Mouse (Mus musculus) MEL (cell line): Measurements from ENCODE around the gene Kcnk2. TPM values are rescaled to one million over a fixed set of nuclear protein-coding genes. Genes with fewer than 3 reads are reported as not detected.

Experiments
- DNase-seq: peaks from one replicate; pipeline ENCODE4 v3.0.0; 2011; ENCODE audit warnings: low read depth, low spot score
- H3K27ac ChIP-seq: 2 replicates; pipeline ENCODE4 v1.5.1; 2012; ENCODE audit warnings: low read depth, mild to moderate bottlenecking, control low read depth, low read length, moderate library complexity; ENCODE audit not compliant: control insufficient read depth
- H3K27me3 ChIP-seq, 2 experiments: fragments of 150-350 bp in 1 of 2; sonication (generic) in 1 of 2; 2 replicates each; pipeline ENCODE4 v1.6.1; 2012; ENCODE audit warnings: low read length in 2 of 2, mild to moderate bottlenecking in 2 of 2, improper control_type of control experiment in 1 of 2, moderate library complexity in 1 of 2; ENCODE audit not compliant: insufficient read depth in 2 of 2, control insufficient read depth in 1 of 2
- H3K36me3 ChIP-seq, 2 experiments: 2 replicates each; pipeline ENCODE4 v1.6.1; 2012 to 2014; ENCODE audit warnings: low read length in 2 of 2, improper control_type of control experiment in 1 of 2, inconsistent platforms in 1 of 2, mild to moderate bottlenecking in 1 of 2; ENCODE audit not compliant: insufficient read depth in 2 of 2, control insufficient read depth in 1 of 2
- H3K4me1 ChIP-seq, 2 experiments: fragments of 150-350 bp in 1 of 2; sonication (generic) in 1 of 2; 2 replicates each; pipeline ENCODE4 v1.6.1; 2012; ENCODE audit warnings: low read length in 2 of 2, improper control_type of control experiment in 1 of 2, mild to moderate bottlenecking in 1 of 2; ENCODE audit not compliant: insufficient read depth in 2 of 2, control insufficient read depth in 1 of 2
- H3K4me3 ChIP-seq, 2 experiments: fragments of 150-350 bp in 1 of 2; sonication (generic) in 1 of 2; 2 replicates each; pipeline ENCODE4 v1.5.1; 2012; ENCODE audit warnings: low read depth in 2 of 2, low read length in 2 of 2, mild to moderate bottlenecking in 2 of 2, moderate library complexity in 2 of 2, control low read depth in 1 of 2, improper control_type of control experiment in 1 of 2; ENCODE audit not compliant: control insufficient read depth in 1 of 2, insufficient read depth in 1 of 2
- H3K79me2 ChIP-seq: 2 replicates; pipeline ENCODE4 v1.6.1; 2012; ENCODE audit warnings: mild to moderate bottlenecking, low read length, moderate library complexity; ENCODE audit not compliant: control insufficient read depth, poor library complexity, insufficient read depth
- H3K9ac ChIP-seq: 2 replicates; pipeline ENCODE4 v1.6.1; 2012; ENCODE audit warnings: low read depth, mild to moderate bottlenecking, control low read depth, low read length, moderate library complexity; ENCODE audit not compliant: control insufficient read depth, poor library complexity, severe bottlenecking
- H3K9me3 ChIP-seq: fragments of 150-350 bp; sonication (generic); replicated peaks from 2 replicates; pipeline ENCODE4 v1.6.1; 2012; ENCODE audit warnings: mild to moderate bottlenecking, low read length, improper control_type of control experiment, moderate library complexity; ENCODE audit not compliant: insufficient read depth
- CHD2 ChIP-seq: IDR thresholded peaks from 2 replicates; pipeline ENCODE4 v1.6.1; 2011; ENCODE audit warnings: low read length, improper control_type of control experiment
- CTCF ChIP-seq, 3 experiments: IDR thresholded peaks in 2 of 3; conservative IDR thresholded peaks in 1 of 3; 2 replicates each; pipeline ENCODE4 v1.5.1; 2011 to 2012; ENCODE audit warnings: low read length in 3 of 3, low read depth in 2 of 3, mild to moderate bottlenecking in 2 of 3, improper control_type of control experiment in 1 of 3, inconsistent platforms in 1 of 3, mixed read lengths in 1 of 3, moderate library complexity in 1 of 3; ENCODE audit not compliant: control insufficient read depth in 1 of 3, insufficient read depth in 1 of 3, poor library complexity in 1 of 3, severe bottlenecking in 1 of 3
- E2F4 ChIP-seq: IDR thresholded peaks from 2 replicates; pipeline ENCODE4 v1.6.1; 2011; ENCODE audit warnings: low read depth, low read length, improper control_type of control experiment, borderline replicate concordance
- ELF1 ChIP-seq: IDR thresholded peaks from 2 replicates; pipeline ENCODE4 v1.6.1; 2014; ENCODE audit warnings: low read depth, mild to moderate bottlenecking, inconsistent platforms, low read length, improper control_type of control experiment, moderate library complexity
- ETS1 ChIP-seq: IDR thresholded peaks from 2 replicates; pipeline ENCODE4 v1.6.1; 2012; ENCODE audit warnings: low read depth, mild to moderate bottlenecking, inconsistent platforms, low read length, improper control_type of control experiment, moderate library complexity
- GABPA ChIP-seq: IDR thresholded peaks from 2 replicates; pipeline ENCODE4 v1.6.1; 2012; ENCODE audit warnings: low read depth, mild to moderate bottlenecking, inconsistent platforms, low read length, improper control_type of control experiment, moderate library complexity
- HCFC1 ChIP-seq: IDR thresholded peaks from 2 replicates; pipeline ENCODE4 v1.6.1; 2012; ENCODE audit warnings: low read depth, mild to moderate bottlenecking, inconsistent platforms, low read length, improper control_type of control experiment, moderate library complexity
- KAT2A ChIP-seq: conservative IDR thresholded peaks from 2 replicates; pipeline ENCODE4 v1.6.1; 2012; ENCODE audit warnings: low read depth, low read length, improper control_type of control experiment, inconsistent platforms
- MAX ChIP-seq: IDR thresholded peaks from 2 replicates; pipeline ENCODE4 v1.6.1; 2011; ENCODE audit warnings: low read length, improper control_type of control experiment
- MEF2A ChIP-seq: IDR thresholded peaks from 2 replicates; pipeline ENCODE4 v1.6.1; 2014; ENCODE audit warnings: low read depth, mild to moderate bottlenecking, inconsistent platforms, low read length, improper control_type of control experiment; ENCODE audit not compliant: poor library complexity, insufficient replicate concordance, severe bottlenecking; ENCODE audit errors: extremely low read depth
- MXI1 ChIP-seq: IDR thresholded peaks from 2 replicates; pipeline ENCODE4 v1.6.1; 2011; ENCODE audit warnings: mild to moderate bottlenecking, low read depth, low read length, improper control_type of control experiment
- MYB ChIP-seq: IDR thresholded peaks from 2 replicates; pipeline ENCODE4 v1.6.1; 2011; ENCODE audit warnings: mild to moderate bottlenecking, low read depth, low read length, improper control_type of control experiment
- MYC ChIP-seq: IDR thresholded peaks from 2 replicates; pipeline ENCODE4 v1.6.1; 2011; ENCODE audit warnings: low read depth, mild to moderate bottlenecking, low read length, improper control_type of control experiment, moderate library complexity
- NELFE ChIP-seq: IDR thresholded peaks from 2 replicates; pipeline ENCODE4 v1.6.1; 2011; ENCODE audit warnings: low read depth, low read length, improper control_type of control experiment
- POLR2AphosphoS2 ChIP-seq: IDR thresholded peaks from 2 replicates; pipeline ENCODE4 v1.6.1; 2011; ENCODE audit warnings: low read length, improper control_type of control experiment
- RCOR1 ChIP-seq: IDR thresholded peaks from 2 replicates; pipeline ENCODE4 v1.6.1; 2012; ENCODE audit warnings: low read depth, mild to moderate bottlenecking, inconsistent platforms, low read length, improper control_type of control experiment
- SIN3A ChIP-seq: IDR thresholded peaks from 2 replicates; pipeline ENCODE4 v1.6.1; 2012; ENCODE audit warnings: low read length, improper control_type of control experiment, inconsistent platforms
- TBP ChIP-seq: IDR thresholded peaks from 2 replicates; pipeline ENCODE4 v1.8.0; 2011; ENCODE audit warnings: low read depth, low read length, improper control_type of control experiment
- TCF12 ChIP-seq: IDR thresholded peaks from 2 replicates; pipeline ENCODE4 v1.6.1; 2014; ENCODE audit warnings: low read depth, mild to moderate bottlenecking, inconsistent platforms, low read length, improper control_type of control experiment, moderate library complexity
- USF1 ChIP-seq: IDR thresholded peaks from 2 replicates; pipeline ENCODE4 v1.6.1; 2014; ENCODE audit warnings: low read depth, mild to moderate bottlenecking, inconsistent platforms, low read length, improper control_type of control experiment, moderate library complexity
- ZMIZ1 ChIP-seq: IDR thresholded peaks from 2 replicates; pipeline ENCODE4 v1.6.1; 2012; ENCODE audit warnings: low read depth, mild to moderate bottlenecking, inconsistent platforms, low read length, improper control_type of control experiment, moderate library complexity
- polyA plus RNA-seq, 2 experiments: library from polyadenylated mRNA; stranded (reverse) in 1 of 2; unstranded in 1 of 2; fragments of >175 nt in 1 of 2; fragments of >200 nt in 1 of 2; gene quantifications; 2 replicates each; pipeline versions ENCODE4 v1.2.1 to v1.2.4; 2012; ENCODE audit warnings: low replicate concordance in 2 of 2, low read depth in 1 of 2; ENCODE audit not compliant: insufficient read length in 2 of 2, insufficient read depth in 1 of 2, missing spikeins in 1 of 2
- total RNA-seq: library from RNA; depleted of rRNA; stranded (reverse); fragments of 300-350 nt; gene quantifications from 2 replicates; pipeline ENCODE4 v1.2.3, GENCODE M21; 2012

Gene Kcnk2
- total and polyA plus RNA-seq, 3 experiments = not detected

- DNase-seq = no peak
- Histone ChIP-seq H3K36me3 (no peaks in the 10 kb centered on the region), H3K79me2 (no peaks in the 10 kb centered on the region), H3K9ac (no peak overlapping the region), H3K27me3 (no peaks in the 10 kb centered on the region), H3K9me3 (no peaks in the 10 kb centered on the region), H3K27ac (no peak overlapping the region), H3K4me3 (no peak overlapping the region), H3K4me1 (no peaks in the 10 kb centered on the region)
- TF ChIP-seq ETS1 = no peak
- no peak for TF ChIP-seq ELF1
- TF ChIP-seq MAX = no peak
- no peak for TF ChIP-seq HCFC1
- TF ChIP-seq RCOR1 = no peak
- no peak for TF ChIP-seq USF1
- TF ChIP-seq MEF2A = no peak
- TF ChIP-seq E2F4 = no peak
- TF ChIP-seq KAT2A = no peak
- no peak for TF ChIP-seq ZMIZ1
- TF ChIP-seq SIN3A = no peak
- TF ChIP-seq CHD2 = no peak
- TF ChIP-seq TBP = no peak
- TF ChIP-seq GABPA = no peak
- no peak for TF ChIP-seq MYC
These were observed 39.5 kb downstream of the Kcnk2 start for GRCm38 (mm10) chr1:189362579-189362978.

DNA sequence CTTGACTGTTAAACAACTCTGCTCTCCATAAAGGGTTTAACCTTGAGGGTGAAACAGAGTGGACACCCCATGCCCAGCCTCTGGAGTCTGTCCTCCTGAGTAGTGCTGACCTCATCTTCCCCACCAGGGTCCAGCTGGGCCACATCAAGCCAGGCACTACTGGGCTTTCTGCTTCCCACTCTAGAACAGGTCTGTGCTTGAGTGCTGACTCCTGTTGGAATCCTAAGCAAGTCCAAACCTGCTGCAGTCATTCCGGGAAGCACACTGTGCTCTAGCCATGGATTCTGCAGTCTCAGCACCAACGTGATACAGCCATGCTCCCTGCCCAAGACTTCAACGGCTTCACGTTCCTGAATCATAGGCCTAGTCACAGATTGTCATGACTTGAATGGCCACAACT lies 42.4 kb downstream of the Kcnk2 start:
- no peaks in the 10 kb centered on the region for H3K27me3 ChIP-seq
- H3K36me3 ChIP-seq = no peaks in the 10 kb centered on the region
- no peaks in the 10 kb centered on the region for H3K79me2 ChIP-seq
- no peak overlapping the region for H3K27ac ChIP-seq
- H3K4me1 ChIP-seq = no peaks in the 10 kb centered on the region
- no peaks in the 10 kb centered on the region for H3K9me3 ChIP-seq
- no peak overlapping the region for H3K9ac ChIP-seq
- no peak for DNase-seq
- H3K4me3 ChIP-seq = no peak overlapping the region
- TF ChIP-seq CHD2 (no peak), MYB (no peak), ELF1 (no peak), MEF2A (no peak), E2F4 (no peak), MYC (no peak), POLR2AphosphoS2 (no peak), NELFE (no peak), KAT2A (no peak), ZMIZ1 (no peak), TBP (no peak), TCF12 (no peak), USF1 (no peak), CTCF (IDR thresholded peaks at IDR 0.05 in 2 of 3, conservative IDR thresholded peaks at IDR 0.05 in 1 of 3; ENCODE audit: control insufficient read depth in 1 of 3, insufficient read depth in 1 of 3, low read depth in 2 of 3, low read length in 3 of 3, poor library complexity in 1 of 3, severe bottlenecking in 1 of 3) (no peak), MXI1 (no peak)
